Mouse (Mus musculus) lung, postnatal 10 days (tissue): ENCODE results near the gene Srrm1.

Experiments
- DNase-seq: peaks from one replicate; pipeline ENCODE4 v3.0.0; 2021

Gene Srrm1

DNA sequence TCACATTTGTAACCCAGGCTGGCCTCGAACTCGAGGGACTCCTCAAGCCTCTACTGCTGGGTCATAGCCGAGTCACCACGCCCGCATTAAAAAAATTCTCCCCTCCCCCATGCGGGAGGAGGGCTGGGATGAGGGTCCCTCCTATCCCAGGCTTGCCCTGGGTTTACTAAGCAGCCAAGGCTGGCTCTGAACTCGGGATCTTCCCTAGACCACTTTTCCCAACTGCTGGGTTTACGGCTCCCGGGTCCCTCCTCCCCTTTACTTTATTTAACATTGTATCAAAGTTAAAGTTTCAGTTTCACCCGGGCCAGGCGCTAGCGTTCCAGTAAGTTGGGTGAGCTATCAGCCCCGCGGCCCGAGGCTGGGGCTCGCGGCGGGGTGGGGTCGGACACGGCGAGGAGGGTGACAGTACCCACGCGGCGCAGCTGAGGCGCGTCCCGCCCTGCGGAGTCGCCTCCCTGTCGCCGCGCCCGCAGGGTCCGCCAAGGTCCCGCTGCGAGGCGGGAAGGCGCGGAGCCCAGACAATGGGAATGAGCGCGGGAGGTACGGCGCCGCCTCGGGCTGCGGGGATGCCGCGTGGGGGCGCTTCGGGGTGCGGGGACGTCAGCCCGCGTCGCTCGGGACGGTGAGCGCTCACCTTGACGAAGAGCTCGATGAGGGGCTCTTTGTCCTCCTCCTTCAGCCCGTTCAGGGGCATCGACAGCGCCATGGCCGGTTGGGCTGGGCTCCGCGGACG, 81.1 kb downstream of the Srrm1 start:
- peak; percentile 83 for DNase-seq

DNA sequence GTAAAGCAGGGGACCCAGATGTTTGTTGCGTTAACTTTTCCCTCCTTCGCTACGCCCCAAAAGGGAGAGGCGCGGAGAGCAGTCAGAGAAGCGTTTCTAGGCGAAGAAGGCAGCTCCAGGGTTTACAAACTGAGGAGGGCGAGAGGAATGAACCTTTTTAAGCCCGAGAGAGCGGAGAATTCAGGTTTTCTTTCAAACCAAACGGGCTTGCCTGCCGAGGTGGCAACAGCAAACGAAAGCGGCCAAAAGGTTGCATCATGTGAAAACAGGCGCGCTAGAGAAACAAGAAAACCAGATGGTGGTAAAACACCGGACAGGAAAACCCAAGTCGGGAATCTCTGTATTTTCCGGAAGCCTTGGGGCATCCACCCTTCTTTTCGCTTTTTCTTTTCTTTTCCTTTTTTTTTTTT, 81.7 kb downstream of the Srrm1 start:
- no peak for DNase-seq
